Mouse (Mus musculus) cerebellum, adult 11 months (tissue): Measurements from ENCODE around the gene Olfr1451.
"Not testable (repeated sequence)": the region's sequence is repeated elsewhere in the genome, so short reads cannot be mapped to it uniquely, and the experiment has no call there.

Experiments used
- DNase-seq: peaks from one replicate; pipeline ENCODE4 v3.0.0; 2022

The Olfr1451 gene

GRCm38 (mm10) chr19:12994714-12995113 is at the start of gene Olfr1451:
Gene Olfr1451 (plus strand): TSS chr19:12995014.
- no peak for DNase-seq

- DNase-seq, result no peak
Observed at GRCm38 (mm10) chr19:12949958-12950357, 44.9 kb upstream of the Olfr1451 start, which contains the start of gene Olfr1450. Gene Olfr1450 (plus strand): TSS chr19:12950258.

- DNase-seq, result not testable (repeated sequence)
Observed at GRCm38 (mm10) chr19:12970082-12970481, 24.7 kb upstream of the Olfr1451 start.

GRCm38 (mm10) chr19:12992316-12992715 is 2.5 kb upstream of the Olfr1451 start:
- DNase-seq, result not testable (repeated sequence)

GRCm38 (mm10) chr19:13028227-13028626 is 33.4 kb downstream of the Olfr1451 start, which contains the start of gene Olfr1453:
Gene Olfr1453 (minus strand): TSS chr19:13028327.
- no peak for DNase-seq
